Comparison of ENCODE assay signal across 6 mouse cellular contexts in the genomic region with DNA sequence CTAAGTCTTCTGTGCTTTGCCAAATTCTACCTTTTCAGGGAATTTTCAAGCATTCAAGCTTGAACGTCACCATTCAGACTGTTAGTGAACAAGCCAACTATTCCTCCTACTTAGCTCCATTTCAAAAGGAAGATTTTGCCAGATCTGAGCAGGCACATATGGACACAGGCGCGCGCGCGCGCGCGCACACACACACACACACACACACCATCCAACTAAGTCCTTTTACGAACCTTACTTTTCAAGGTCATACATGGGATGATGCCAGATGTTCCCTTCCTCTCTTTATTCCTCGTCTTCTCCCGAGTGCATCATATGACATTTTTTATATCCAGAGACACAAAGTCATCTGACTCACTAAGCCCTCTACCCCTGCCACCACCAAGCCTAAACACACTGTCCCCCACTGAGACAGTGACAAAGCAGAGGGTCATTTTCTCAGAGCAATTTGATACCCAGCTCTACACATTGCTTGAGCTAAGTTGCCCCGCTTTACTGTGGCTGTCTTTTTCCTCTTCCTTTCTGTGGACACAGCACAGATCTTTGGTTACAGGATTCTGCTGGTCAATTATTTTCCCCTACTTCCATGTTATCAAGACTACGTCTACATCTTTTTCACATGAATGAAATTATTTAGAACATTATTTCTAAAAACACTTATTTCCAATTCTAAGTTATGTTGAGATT.
DNase-seq lines count a peak whose midpoint lies in the region.

No protein-coding gene starts in this region.

- DNase-seq in ES-CJ7 (ENCODE audit: low read depth, low spot score) (peak; percentile 9), ZHBTc4 (ENCODE audit: low read depth, low spot score) (peak; percentile 13)
- DNase-seq in brain, adult 2 months (ENCODE audit: low read depth, low spot score): peak; percentile 5
- DNase-seq in gastrocnemius, postnatal 25 days: peak; percentile 5
- peak; percentile 8 for DNase-seq in kidney, postnatal 14 days
- peak; percentile 5 for DNase-seq in thymus, postnatal 14 days

Comparison
In these comparisons a context has a peak if more than half of its experiments do, and no peak if none do; other contexts are left out.
1. Peak in every context shown above with its lines: DNase-seq.